Mouse (Mus musculus): Measurements from ENCODE around the gene Slc12a3.

DNA sequence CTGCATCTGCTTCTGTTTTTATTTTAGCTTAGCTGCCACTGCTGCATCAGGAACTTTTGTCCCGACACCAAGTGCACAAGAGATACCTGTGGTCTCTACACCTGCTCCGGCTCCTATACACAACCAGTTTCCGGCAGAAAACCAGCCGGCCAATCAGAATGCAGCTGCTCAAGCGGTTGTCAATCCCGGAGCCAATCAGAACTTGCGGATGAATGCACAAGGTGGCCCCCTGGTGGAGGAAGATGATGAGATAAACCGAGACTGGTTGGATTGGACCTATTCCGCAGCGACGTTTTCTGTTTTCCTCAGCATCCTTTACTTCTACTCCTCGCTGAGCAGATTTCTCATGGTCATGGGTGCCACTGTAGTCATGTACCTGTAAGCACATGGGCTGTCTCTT is 63.1 kb downstream of the Slc12a3 start:
- TF ChIP-seq POLR2A (IDR thresholded peaks at IDR 0.05; ENCODE audit: control insufficient read depth, low read depth, low read length) (no peak), CTCF (IDR thresholded peaks at IDR 0.05; ENCODE audit: control insufficient read depth, insufficient read depth, insufficient replicate concordance, low read depth, low read length) (peak; percentile 23; the same call in 1 of the 2 replicates)

Measured in testis, adult 2 months (tissue).